Mouse (Mus musculus): ENCODE measurements at regions not wholly inside any gene's neighbourhood (a gene's known extent, or its start where the extent isn't known, plus 50 kb on each side); places are given as distances from the start of the nearest gene placed in this dataset.

- no peak for DNase-seq (ENCODE audit: low spot score in 2 of 2)
These were observed 169.7 kb upstream of the Azi2 start for GRCm38 (mm10) chr9:117870616-117871015.

- no peak for DNase-seq (ENCODE audit: low spot score in 2 of 2)
These were observed 176.4 kb upstream of the Azi2 start for GRCm38 (mm10) chr9:117863944-117864343.

- DNase-seq (ENCODE audit: low spot score in 2 of 2) = no peak
These were observed 177.0 kb upstream of the Azi2 start for GRCm38 (mm10) chr9:117863318-117863717.

- no peak for DNase-seq (ENCODE audit: low spot score in 2 of 2)
These were observed 180.7 kb upstream of the Azi2 start for GRCm38 (mm10) chr9:117859580-117860045.

- DNase-seq (ENCODE audit: low spot score in 2 of 2) = no peak
These were observed 196.8 kb upstream of the Azi2 start for GRCm38 (mm10) chr9:117843531-117843930.

- DNase-seq (ENCODE audit: low spot score in 2 of 2) = no peak
These were observed 203.5 kb upstream of the Azi2 start for GRCm38 (mm10) chr9:117836696-117837380.

GRCm38 (mm10) chr9:117833586-117833985 is 203.9 kb upstream of the Rbms3 start:
- DNase-seq (ENCODE audit: low spot score in 2 of 2) = no peak

- DNase-seq (ENCODE audit: low spot score in 2 of 2) = no peak
These were observed 184.9 kb upstream of the Rbms3 start for GRCm38 (mm10) chr9:117814661-117815060.

GRCm38 (mm10) chr9:117813216-117813615 is 183.5 kb upstream of the Rbms3 start:
- no peak for DNase-seq (ENCODE audit: low spot score in 2 of 2)

- DNase-seq (ENCODE audit: low spot score in 2 of 2) = no peak
These were observed 176.1 kb upstream of the Rbms3 start for GRCm38 (mm10) chr9:117805812-117806211.

- DNase-seq (ENCODE audit: low spot score in 2 of 2) = no peak
These were observed 154.5 kb upstream of the Rbms3 start for GRCm38 (mm10) chr9:117784186-117784591.

- no peak for DNase-seq (ENCODE audit: low spot score in 2 of 2)
These were observed 124.9 kb upstream of the Rbms3 start for GRCm38 (mm10) chr9:117754651-117755050.

GRCm38 (mm10) chr9:117753466-117753865 is 123.8 kb upstream of the Rbms3 start:
- no peak for DNase-seq (ENCODE audit: low spot score in 2 of 2)

- no peak for DNase-seq (ENCODE audit: low spot score in 2 of 2)
These were observed 115.2 kb upstream of the Rbms3 start for GRCm38 (mm10) chr9:117744906-117745305.

- no peak for DNase-seq (ENCODE audit: low spot score in 2 of 2)
These were observed 99.7 kb upstream of the Rbms3 start for GRCm38 (mm10) chr9:117729366-117729765.

GRCm38 (mm10) chr9:117720161-117720598 is 90.5 kb upstream of the Rbms3 start:
- no peak for DNase-seq (ENCODE audit: low spot score in 2 of 2)

- DNase-seq (ENCODE audit: low spot score in 2 of 2) = no peak
These were observed 87.6 kb upstream of the Rbms3 start for GRCm38 (mm10) chr9:117717346-117717745.

- no peak for DNase-seq (ENCODE audit: low spot score in 2 of 2)
These were observed 86.8 kb upstream of the Rbms3 start for GRCm38 (mm10) chr9:117716476-117716875.

GRCm38 (mm10) chr9:117714741-117715675 is 85.3 kb upstream of the Rbms3 start:
- no peak for DNase-seq (ENCODE audit: low spot score in 2 of 2)

GRCm38 (mm10) chr9:117713121-117713520 is 83.4 kb upstream of the Rbms3 start:
- no peak for DNase-seq (ENCODE audit: low spot score in 2 of 2)

GRCm38 (mm10) chr9:117711793-117712192 is 82.1 kb upstream of the Rbms3 start:
- DNase-seq (ENCODE audit: low spot score in 2 of 2) = no peak

- no peak for DNase-seq (ENCODE audit: low spot score in 2 of 2)
These were observed 81.3 kb upstream of the Rbms3 start for GRCm38 (mm10) chr9:117710966-117711365.

GRCm38 (mm10) chr9:117709677-117710076 is 80.0 kb upstream of the Rbms3 start:
- DNase-seq (ENCODE audit: low spot score in 2 of 2) = no peak

Data from natural killer cell, adult 2 months (primary cell).